Mouse (Mus musculus) midbrain, embryonic 12.5 days (tissue): ENCODE results near the gene C1qtnf6. TPM values are rescaled to one million over a fixed set of nuclear protein-coding genes. Genes with fewer than 3 reads are reported as not detected.

Experiments used
- ATAC-seq: fragments of 200-750 bp; cut with Nextera tagmentation; 2 replicates; pipeline ENCODE4 v1.8.0; 2017; ENCODE audit warnings: low read depth, moderate TSS enrichment, moderate library complexity; ENCODE audit not compliant: low FRiP score
- H3K27ac ChIP-seq: fragments of 300-500 bp; sonication (generic); replicated peaks from 2 replicates; pipeline ENCODE4 v1.5.1; 2016; ENCODE audit warnings: mild to moderate bottlenecking
- H3K27me3 ChIP-seq: fragments of 300-500 bp; sonication (generic); 2 replicates; pipeline ENCODE4 v1.6.1; 2016; ENCODE audit warnings: mild to moderate bottlenecking
- H3K36me3 ChIP-seq: fragments of 300-500 bp; sonication (generic); 2 replicates; pipeline ENCODE4 v1.6.1; 2016
- H3K4me1 ChIP-seq: fragments of 300-500 bp; sonication (generic); 2 replicates; pipeline ENCODE4 v1.6.1; 2016
- H3K4me2 ChIP-seq: fragments of 300-500 bp; sonication (generic); replicated peaks from 2 replicates; pipeline ENCODE4 v1.6.1; 2016; ENCODE audit warnings: mild to moderate bottlenecking, moderate library complexity
- H3K4me3 ChIP-seq: fragments of 300-500 bp; sonication (generic); 2 replicates; pipeline ENCODE4 v1.5.1; 2016; ENCODE audit warnings: mild to moderate bottlenecking
- H3K9ac ChIP-seq: fragments of 300-500 bp; sonication (generic); replicated peaks from 2 replicates; pipeline ENCODE4 v1.6.1; 2016; ENCODE audit warnings: mild to moderate bottlenecking, moderate library complexity
- H3K9me3 ChIP-seq: fragments of 300-500 bp; sonication (generic); 2 replicates; pipeline ENCODE4 v1.6.1; 2016; ENCODE audit warnings: mild to moderate bottlenecking
- WGBS: fragments of 180-500 bp; shearing (Covaris S2); methylation state at CpG from one replicate; pipeline ENCODE4 v1.1.7; 2016; 5-methylcytosine and 5-hydroxymethylcytosine counted together
- polyA plus RNA-seq: library from polyadenylated mRNA; unstranded; fragments of >200 nt; fragmentation: Nextera tagmentation; extraction: Ambion mirVana; gene quantifications from 2 replicates; pipeline ENCODE4 v1.2.1, GENCODE M21; 2016

C1qtnf6 gene
- polyA plus RNA-seq, 1 experiment from 2014 or later = 9.0 TPM

GRCm38 (mm10) chr15:78559141-78559979 lies 28.1 kb upstream of the C1qtnf6 start:
- H3K9ac ChIP-seq = no peak overlapping the region
- no peak overlapping the region for H3K4me3 ChIP-seq
- ATAC-seq = no peak
- no peaks in the 10 kb centered on the region for H3K4me1 ChIP-seq
- WGBS = 55% methylated on average over 11 of the region's 11 CpGs
- H3K9me3 ChIP-seq = no peaks in the 10 kb centered on the region
- H3K36me3 ChIP-seq = no peaks in the 10 kb centered on the region
- H3K4me2 ChIP-seq = no peak overlapping the region
- no peaks in the 10 kb centered on the region for H3K27me3 ChIP-seq
- no peak overlapping the region for H3K27ac ChIP-seq

- Histone ChIP-seq H3K27me3 (no peaks in the 10 kb centered on the region), H3K4me1 (no peaks in the 10 kb centered on the region), H3K27ac (no peak overlapping the region), H3K36me3 (no peaks in the 10 kb centered on the region), H3K4me3 (no peak overlapping the region), H3K9me3 (0 out of 2 replicates have a peak, but pooled peaks cover 3% of the 10 kb centered on the region), H3K9ac (no peak overlapping the region), H3K4me2 (no peak overlapping the region)
- 76% methylated on average over 10 of the region's 10 CpGs for WGBS
- no peak for ATAC-seq
Measured at GRCm38 (mm10) chr15:78557693-78558535, 26.7 kb upstream of the C1qtnf6 start.

GRCm38 (mm10) chr15:78554545-78555313 lies 23.5 kb upstream of the C1qtnf6 start:
- Histone ChIP-seq H3K4me2 (peak overlapping the region; percentile 7; the same call in 1 of the 2 replicates), H3K9me3 (peaks cover 11% of the 10 kb centered on the region; the same call in 1 of the 2 replicates), H3K4me3 (no peak overlapping the region)

GRCm38 (mm10) chr15:78549189-78549734 lies 18.0 kb upstream of the C1qtnf6 start:
- peaks cover 11% of the 10 kb centered on the region; the same call in 1 of the 2 replicates for H3K9me3 ChIP-seq
- H3K27ac ChIP-seq = no peak overlapping the region
- peaks cover 17% of the 10 kb centered on the region for H3K27me3 ChIP-seq
- no peak for ATAC-seq
- H3K36me3 ChIP-seq = no peaks in the 10 kb centered on the region
- peaks cover 20% of the 10 kb centered on the region for H3K4me1 ChIP-seq
- 82% methylated on average over 4 of the region's 4 CpGs for WGBS
- H3K4me3 ChIP-seq = no peak overlapping the region
- H3K9ac ChIP-seq = no peak overlapping the region
- H3K4me2 ChIP-seq = no peak overlapping the region

More at GRCm38 (mm10) chr15:78554545-78555313, 23.5 kb upstream of the C1qtnf6 start:
- no peak for ATAC-seq
- Histone ChIP-seq H3K36me3 (no peaks in the 10 kb centered on the region), H3K27me3 (no peaks in the 10 kb centered on the region), H3K4me1 (no peaks in the 10 kb centered on the region), H3K9ac (no peak overlapping the region), H3K27ac (no peak overlapping the region)
- WGBS = 72% methylated on average over 25 of the region's 25 CpGs

- Histone ChIP-seq H3K27me3 (peaks cover 22% of the 10 kb centered on the region), H3K27ac (no peak overlapping the region), H3K4me2 (no peak overlapping the region), H3K4me1 (peaks cover 23% of the 10 kb centered on the region), H3K9ac (no peak overlapping the region), H3K36me3 (no peaks in the 10 kb centered on the region), H3K4me3 (no peak overlapping the region), H3K9me3 (peaks cover 11% of the 10 kb centered on the region; the same call in 1 of the 2 replicates)
- ATAC-seq = no peak
- 76% methylated on average over 8 of the region's 8 CpGs for WGBS
Measured at GRCm38 (mm10) chr15:78548711-78549110, 17.5 kb upstream of the C1qtnf6 start.

- H3K27ac ChIP-seq = peak overlapping the region; percentile 36; the same call in 1 of the 2 replicates
- H3K27me3 ChIP-seq = peaks cover 26% of the 10 kb centered on the region
- H3K4me3 ChIP-seq = no peak overlapping the region
- H3K4me2 ChIP-seq = no peak overlapping the region
- peaks cover 11% of the 10 kb centered on the region; the same call in 1 of the 2 replicates for H3K9me3 ChIP-seq
- H3K36me3 ChIP-seq = no peaks in the 10 kb centered on the region
- peaks cover 23% of the 10 kb centered on the region for H3K4me1 ChIP-seq
- H3K9ac ChIP-seq = no peak overlapping the region
- WGBS = 18% methylated on average over 3 of the region's 3 CpGs
- ATAC-seq = no peak
Measured at GRCm38 (mm10) chr15:78548336-78548665, 17.1 kb upstream of the C1qtnf6 start.

GRCm38 (mm10) chr15:78547415-78548335 lies 16.5 kb upstream of the C1qtnf6 start:
- no peaks in the 10 kb centered on the region for H3K36me3 ChIP-seq
- ATAC-seq = no peak
- peaks cover 23% of the 10 kb centered on the region for H3K4me1 ChIP-seq
- H3K27me3 ChIP-seq = peaks cover 28% of the 10 kb centered on the region
- H3K4me2 ChIP-seq = no peak overlapping the region
- peaks cover 5% of the 10 kb centered on the region; the same call in 1 of the 2 replicates for H3K9me3 ChIP-seq
- no peak overlapping the region for H3K9ac ChIP-seq
- 58% methylated on average over 5 of the region's 5 CpGs for WGBS
- H3K4me3 ChIP-seq = no peak overlapping the region
- H3K27ac ChIP-seq = peak overlapping the region; percentile 36; the same call in 1 of the 2 replicates

- peaks cover 34% of the 10 kb centered on the region for H3K27me3 ChIP-seq
- H3K4me1 ChIP-seq = peaks cover 25% of the 10 kb centered on the region
- H3K4me3 ChIP-seq = no peak overlapping the region
- H3K9ac ChIP-seq = no peak overlapping the region
- WGBS = 83% methylated on average over 4 of the region's 4 CpGs
- ATAC-seq = no peak
- no peaks in the 10 kb centered on the region for H3K36me3 ChIP-seq
- peaks cover 4% of the 10 kb centered on the region; the same call in 1 of the 2 replicates for H3K9me3 ChIP-seq
- H3K4me2 ChIP-seq = no peak overlapping the region
- no peak overlapping the region for H3K27ac ChIP-seq
Measured at GRCm38 (mm10) chr15:78546060-78546459, 14.8 kb upstream of the C1qtnf6 start.

GRCm38 (mm10) chr15:78544561-78545001 lies 13.4 kb upstream of the C1qtnf6 start, which contains the start of gene Sstr3:
Gene Sstr3, minus strand, starts transcription at chr15:78544685.
- H3K4me3 ChIP-seq = no peak within 1 kb of the TSS
- H3K9ac ChIP-seq = peak within 1 kb of the TSS; percentile 28; the same call in 1 of the 2 replicates
- no peak for ATAC-seq
- H3K4me1 ChIP-seq = peaks cover 25% of the 10 kb centered on the region
- H3K9me3 ChIP-seq = no peaks in the 10 kb centered on the region
- H3K4me2 ChIP-seq = peak within 1 kb of the TSS; percentile 28
- no peaks in the 10 kb centered on the region for H3K36me3 ChIP-seq
- peaks cover 48% of the 10 kb centered on the region for H3K27me3 ChIP-seq
- 12% methylated on average over 14 of the region's 14 CpGs for WGBS
- no peak within 1 kb of the TSS for H3K27ac ChIP-seq

GRCm38 (mm10) chr15:78544041-78544440 lies 12.8 kb upstream of the C1qtnf6 start:
- Histone ChIP-seq H3K4me2 (no peak overlapping the region), H3K27ac (no peak overlapping the region), H3K9me3 (no peaks in the 10 kb centered on the region), H3K4me3 (no peak overlapping the region), H3K36me3 (no peaks in the 10 kb centered on the region), H3K4me1 (peaks cover 25% of the 10 kb centered on the region), H3K27me3 (peaks cover 54% of the 10 kb centered on the region), H3K9ac (no peak overlapping the region)
- no peak for ATAC-seq
- 84% methylated on average over 15 of the region's 15 CpGs for WGBS
